Mouse (Mus musculus): ENCODE results near the gene Thegl.

Gene Thegl

DNA sequence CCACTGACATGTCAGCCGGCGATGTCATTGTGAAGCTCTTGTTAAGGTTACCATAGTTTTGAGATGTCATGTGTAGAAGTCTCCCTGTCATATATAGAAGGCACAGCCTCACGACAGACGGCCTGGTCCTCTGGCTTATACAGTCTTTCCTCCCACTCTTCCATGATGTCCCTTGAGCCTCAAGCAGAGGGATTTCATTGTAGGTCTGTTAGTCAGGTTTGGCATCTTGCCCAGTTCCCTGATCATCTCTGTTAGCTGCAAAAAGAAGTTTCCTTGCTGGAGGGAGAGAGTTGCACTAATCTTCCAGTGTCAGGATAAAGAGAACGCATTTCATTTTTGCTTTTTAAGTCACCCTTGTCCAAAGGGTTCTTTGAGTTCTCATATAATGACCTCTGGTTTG lies 36.8 kb downstream of the Thegl start:
- no peak for DNase-seq

DNA sequence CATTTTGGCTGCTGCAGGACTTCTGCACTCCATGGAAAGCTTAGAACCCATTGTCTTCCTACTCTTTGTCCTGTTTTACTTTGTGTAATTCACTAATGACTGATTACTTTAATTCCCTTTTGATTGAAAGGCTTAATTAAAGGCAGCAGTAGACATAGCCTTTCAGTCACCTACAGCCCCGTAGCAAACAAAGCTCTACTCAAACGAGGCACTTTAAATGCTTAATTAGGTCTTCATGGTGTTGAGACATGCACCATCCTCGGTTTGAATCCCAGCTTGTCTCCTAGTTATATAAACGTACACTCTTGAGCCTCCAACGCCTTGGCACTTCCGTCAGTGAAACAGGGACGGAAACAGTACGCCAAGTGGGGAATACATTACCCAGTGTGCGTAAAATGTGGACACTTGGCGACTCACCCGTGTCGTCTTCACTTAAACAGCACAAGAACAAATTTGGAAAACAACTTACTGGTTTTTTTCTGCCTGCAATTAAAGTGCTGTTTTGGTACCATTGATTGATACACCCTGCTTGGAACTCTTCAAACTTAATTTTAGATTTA lies 41.1 kb downstream of the Thegl start:
- no peak for DNase-seq

DNA sequence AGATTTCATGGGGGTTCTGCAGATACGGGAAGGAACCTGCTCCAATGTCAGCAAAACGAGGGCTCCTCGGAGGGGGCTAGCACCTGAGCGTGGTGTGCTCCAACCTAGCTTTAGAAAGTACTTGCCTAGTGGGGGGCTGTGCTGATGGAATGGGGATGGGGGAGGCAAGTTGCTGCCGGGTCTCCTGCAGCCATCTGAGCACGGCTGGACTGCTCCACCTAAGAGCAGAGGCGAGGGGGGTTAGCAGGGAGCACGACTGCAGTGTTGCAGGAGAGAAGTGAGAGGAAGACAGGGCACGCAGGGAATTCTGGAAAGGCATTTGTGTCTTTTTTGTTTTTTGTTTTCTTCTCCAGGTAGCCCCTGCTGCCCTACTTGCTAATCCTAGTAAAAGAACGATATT lies 44.5 kb downstream of the Thegl start:
- DNase-seq = no peak

- DNase-seq = peak; percentile 41
Observed at GRCm38 (mm10) chr5:77061372-77062038, 45.7 kb downstream of the Thegl start.

DNA sequence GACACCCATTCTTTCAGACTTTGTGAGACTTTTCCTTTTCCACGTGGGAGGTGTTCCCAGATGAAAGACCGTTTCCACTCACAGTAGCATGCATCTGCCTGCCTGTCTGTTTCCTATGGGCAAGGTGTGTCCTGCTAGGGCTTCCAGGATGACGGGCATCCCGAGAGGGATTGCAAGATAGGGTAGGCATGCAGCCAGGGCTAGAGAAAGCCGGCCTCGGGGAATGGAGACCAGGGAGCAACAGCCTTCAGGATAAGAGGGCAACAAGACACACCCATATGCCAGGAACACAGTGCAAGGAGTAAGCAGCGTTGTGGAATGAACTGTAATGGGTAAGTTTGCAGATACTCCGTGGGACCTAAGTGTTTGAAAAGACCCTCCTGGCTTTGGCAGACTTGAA lies 51.5 kb downstream of the Thegl start:
- no peak for DNase-seq

GRCm38 (mm10) chr5:77070987-77071386 lies 55.2 kb downstream of the Thegl start:
- DNase-seq = no peak

DNA sequence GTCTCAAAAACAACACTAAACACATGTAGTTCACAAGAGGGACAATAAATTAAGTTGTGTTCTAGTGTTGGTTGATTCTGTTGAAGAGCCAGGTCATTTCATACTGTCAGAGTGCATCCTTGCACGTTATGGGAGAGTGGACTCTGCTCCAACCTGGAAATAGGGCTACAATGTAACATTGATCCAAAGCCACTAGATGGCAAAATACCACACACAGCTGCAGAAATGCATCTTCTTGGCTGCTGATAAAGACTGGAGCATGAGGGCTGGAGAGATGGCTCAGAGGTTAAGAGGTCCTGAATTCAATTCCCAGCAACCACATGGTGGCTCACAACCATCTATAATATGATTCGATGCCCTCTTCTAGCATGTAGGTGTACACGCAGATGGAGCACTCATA lies 55.8 kb downstream of the Thegl start:
- no peak for DNase-seq

DNA sequence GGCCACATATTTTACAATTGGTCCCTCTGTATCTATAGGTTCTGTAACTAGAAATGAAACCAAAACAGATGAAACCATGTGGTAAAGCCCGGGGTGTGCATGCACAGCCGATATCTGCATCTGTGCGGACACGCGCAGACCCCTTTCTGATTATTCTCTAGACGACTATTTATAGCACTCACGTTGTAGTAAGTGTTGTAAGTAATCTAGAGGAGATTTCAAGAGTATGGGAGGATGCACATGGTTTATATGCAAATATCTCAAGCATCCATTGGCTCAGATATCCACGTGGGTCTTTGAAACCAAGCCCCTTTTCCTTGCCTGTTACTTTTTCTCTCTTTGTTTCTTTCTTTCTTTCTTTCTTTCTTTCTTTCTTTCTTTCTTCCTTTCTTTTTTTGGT lies 58.0 kb downstream of the Thegl start:
- DNase-seq = no peak

DNA sequence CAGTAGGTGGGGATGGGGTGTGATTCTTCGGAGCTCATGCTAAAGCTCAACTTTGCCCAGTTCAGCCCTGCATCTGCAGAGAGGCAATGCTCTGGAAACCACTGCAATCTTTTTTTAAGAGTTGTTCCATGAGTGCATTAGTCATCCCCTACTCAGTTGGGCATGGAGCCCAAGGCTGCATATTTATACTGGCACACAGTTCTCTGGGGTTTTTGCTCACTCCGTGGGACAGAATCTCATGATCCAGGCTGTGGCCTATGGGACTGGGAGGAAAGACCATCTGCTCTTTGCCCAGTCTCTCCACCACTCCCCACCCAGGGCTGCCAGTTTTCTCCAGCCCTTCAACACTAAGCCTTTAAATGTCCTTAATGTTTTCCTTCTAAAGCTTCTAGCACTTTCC lies 59.1 kb downstream of the Thegl start:
- DNase-seq = peak; percentile 49

GRCm38 (mm10) chr5:77075951-77076350 lies 60.1 kb downstream of the Thegl start:
- DNase-seq = peak; percentile 42

GRCm38 (mm10) chr5:77080761-77081160 lies 64.9 kb downstream of the Thegl start:
- DNase-seq = no peak

- DNase-seq = no peak
Observed at GRCm38 (mm10) chr5:77082735-77083134, 66.9 kb downstream of the Thegl start.

DNA sequence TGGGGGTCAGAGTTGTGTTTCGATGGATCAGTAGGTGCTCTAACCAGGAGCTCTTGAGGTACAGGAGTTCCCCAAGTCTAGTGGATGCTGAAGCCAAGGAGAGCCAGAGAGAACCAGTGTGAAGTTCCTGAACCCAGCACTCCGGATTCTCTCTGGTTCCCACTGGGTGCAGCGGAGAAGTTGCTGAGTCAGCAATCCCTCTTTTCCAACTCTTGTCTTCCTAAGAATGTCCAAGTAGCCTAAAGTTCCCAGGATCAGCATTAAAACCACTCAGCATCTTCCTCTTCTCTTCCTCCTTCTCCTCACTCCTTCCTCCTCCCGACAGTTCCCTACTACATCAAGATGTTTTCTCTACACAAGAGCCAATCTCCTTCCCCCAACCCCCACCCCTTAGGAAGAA lies 68.6 kb downstream of the Thegl start:
- DNase-seq = no peak

DNA sequence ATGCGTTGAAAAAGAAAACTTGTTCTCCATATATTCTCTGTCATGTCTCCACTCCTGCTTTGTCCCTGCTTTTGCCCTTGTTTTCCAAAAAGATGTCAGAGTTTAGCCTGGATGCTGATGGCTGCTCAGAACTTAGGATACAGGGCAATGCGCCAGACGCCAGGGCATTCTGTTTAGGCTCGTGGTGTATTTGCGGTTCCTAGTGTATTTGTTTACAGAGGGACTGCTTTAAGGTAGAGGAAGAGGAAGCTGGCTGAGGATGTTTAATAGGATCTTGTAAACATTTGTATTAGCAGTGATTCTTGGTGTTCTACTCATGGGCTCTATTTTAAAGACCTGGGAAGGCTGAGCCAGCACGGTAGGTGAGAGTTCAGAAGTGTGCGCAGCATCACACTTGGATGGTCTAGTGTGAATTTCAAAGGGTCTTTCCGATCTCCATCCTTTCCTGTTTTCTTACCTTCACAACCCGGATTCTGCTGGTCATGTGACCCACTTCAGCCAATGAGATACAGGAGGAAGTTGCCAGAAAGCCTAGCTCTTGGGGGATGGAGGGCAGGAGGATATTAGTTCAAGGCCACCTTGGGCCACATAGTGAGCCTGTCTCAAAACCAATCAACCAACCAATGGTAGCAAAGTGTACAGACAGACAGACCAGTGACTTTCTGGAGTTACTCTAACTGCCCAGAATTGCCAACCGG lies 70.1 kb downstream of the Thegl start:
- DNase-seq = no peak

DNA sequence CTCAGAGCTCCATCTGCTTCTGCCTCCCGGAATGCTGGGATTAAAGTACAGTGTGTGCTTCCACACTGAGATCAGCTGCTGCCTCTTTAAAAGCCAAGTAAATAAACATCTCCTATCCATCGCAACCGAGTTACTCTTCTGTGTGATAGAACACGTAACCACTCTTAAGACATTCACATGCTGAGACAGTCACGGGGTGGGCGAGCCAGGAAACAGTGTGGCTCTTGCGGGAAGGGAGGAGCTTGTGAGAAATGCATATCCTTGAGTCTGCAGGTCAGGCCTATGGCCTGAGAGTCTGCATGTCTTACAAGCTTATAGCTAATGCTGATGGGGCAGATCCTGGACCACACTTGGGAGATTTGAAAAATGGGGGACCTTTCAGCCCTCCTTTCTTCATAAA lies 70.7 kb downstream of the Thegl start:
- DNase-seq = no peak

DNA sequence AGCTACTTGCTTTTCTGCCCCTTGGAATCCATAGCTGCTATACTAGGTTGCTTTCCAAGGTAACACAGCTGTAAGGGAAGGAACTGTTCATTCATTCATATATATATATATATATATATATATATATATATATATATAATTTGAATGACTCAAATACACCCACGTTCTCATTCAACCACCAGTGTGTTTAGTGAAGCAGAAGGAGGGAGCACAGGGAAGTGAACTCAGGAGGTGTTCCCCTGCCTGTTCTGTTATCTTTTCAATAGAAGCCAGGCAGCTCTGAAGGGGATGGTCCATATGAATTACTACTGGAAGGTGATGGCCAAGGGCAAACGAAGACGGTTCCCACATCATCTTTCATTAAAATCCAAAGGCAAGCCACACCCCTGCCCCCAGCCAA lies 71.3 kb downstream of the Thegl start:
- no peak for DNase-seq

DNA sequence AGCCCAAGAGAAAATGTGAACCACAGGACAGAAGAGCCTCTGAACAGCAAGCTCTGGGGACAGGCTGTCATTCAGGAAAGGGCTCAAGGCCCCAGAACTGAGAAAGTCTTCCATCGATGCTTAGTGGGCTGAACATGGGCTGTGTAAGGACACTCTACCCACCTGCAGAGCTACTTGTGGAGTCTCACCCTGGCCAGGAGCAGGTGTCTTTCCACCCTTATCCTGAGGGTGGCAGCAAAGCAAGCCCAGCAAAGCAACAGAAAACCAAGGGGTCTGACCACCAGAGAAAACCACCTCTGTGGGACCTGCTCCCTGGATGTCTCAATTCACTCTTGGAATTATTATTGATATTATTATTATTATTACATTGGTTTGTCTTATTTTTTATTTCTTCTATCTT lies 73.5 kb downstream of the Thegl start:
- DNase-seq = no peak

- DNase-seq = no peak
Observed at GRCm38 (mm10) chr5:77089901-77090300, 74.1 kb downstream of the Thegl start.

GRCm38 (mm10) chr5:77090521-77091096 lies 74.8 kb downstream of the Thegl start:
- no peak for DNase-seq

- no peak for DNase-seq
Observed at GRCm38 (mm10) chr5:77091923-77092322, 76.1 kb downstream of the Thegl start.

GRCm38 (mm10) chr5:77092531-77092930 lies 76.7 kb downstream of the Thegl start:
- no peak for DNase-seq

DNA sequence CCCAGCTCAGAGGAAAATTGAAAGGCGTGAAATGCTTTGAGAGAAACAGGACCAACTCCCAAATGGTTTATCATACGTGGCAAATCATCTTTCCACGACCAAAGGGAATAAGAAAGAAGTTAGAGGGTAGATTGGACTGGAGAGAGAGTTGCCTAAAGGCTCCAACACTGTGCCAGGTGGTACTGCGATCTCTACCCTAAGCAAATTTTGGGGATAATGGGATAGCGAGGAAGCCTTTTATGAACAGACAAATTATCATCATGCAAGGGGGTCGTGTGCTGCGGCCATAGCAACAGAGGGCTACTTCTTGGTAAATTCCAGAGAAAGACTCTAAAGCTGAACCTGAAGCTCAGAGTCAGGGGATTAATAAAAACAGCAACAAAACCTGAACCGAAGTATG lies 78.1 kb downstream of the Thegl start:
- no peak for DNase-seq

- DNase-seq = peak; percentile 34
Observed at GRCm38 (mm10) chr5:77094510-77095491, 79.0 kb downstream of the Thegl start.
